Mouse (Mus musculus): ENCODE measurements around the gene Hdac4.

DNA sequence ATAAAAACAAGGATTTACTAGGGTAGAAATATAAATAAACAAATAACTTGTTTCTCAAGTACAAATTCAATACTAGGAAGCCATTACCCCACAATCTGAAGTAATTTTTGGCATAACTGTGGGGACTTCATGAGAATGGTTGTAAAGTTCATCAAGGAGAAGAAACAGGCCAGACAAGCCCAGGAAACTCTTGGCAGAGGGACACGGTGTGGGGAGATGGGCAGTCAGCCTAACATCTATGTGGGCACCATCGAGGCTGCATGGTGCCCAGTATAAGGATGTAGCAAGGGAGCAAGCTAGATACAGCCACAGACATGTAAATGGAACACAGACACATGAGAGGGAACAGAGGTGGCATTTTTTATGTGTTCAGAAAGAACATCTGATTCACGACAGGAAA is 171.6 kb downstream of the Hdac4 start:
- no peak for TF ChIP-seq CTCF (IDR thresholded peaks at IDR 0.05; ENCODE audit: control insufficient read depth, insufficient read depth, low read length)
- TF ChIP-seq POLR2A (IDR thresholded peaks at IDR 0.05; ENCODE audit: borderline replicate concordance, control insufficient read depth, low read depth, low read length), result no peak

Data from bone marrow, adult 2 months (tissue).